Mouse (Mus musculus): ENCODE results near the gene Aqp3. TPM values are rescaled to one million over a fixed set of nuclear protein-coding genes. Genes with fewer than 3 reads are reported as not detected.
"Not testable (repeated sequence)": the region's sequence is repeated elsewhere in the genome, so short reads cannot be mapped to it uniquely, and the experiment has no call there.

Gene Aqp3
- polyA plus RNA-seq, 1 experiment: 0.31 TPM

DNA sequence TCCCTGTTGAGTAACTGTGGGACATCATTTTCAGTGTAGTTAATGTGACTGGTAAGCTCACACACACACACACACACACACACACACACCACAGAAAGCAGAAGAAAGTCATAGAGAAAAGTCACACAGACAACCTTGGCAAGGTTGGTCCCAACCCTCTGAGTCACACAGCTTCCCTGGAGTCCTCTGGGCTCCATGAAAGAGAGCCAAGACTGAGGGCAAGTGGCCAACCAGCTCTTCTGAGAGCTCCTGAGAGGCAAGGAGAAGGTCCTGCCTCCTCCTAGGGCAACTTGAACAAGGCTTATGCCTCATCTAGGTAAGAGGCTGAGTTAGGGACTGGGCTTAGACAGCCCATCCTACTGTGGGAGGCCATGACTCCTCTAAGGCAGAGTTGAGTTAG is 4.9 kb upstream of the Aqp3 start:
- DNase-seq (ENCODE audit: low read depth): no peak

DNA sequence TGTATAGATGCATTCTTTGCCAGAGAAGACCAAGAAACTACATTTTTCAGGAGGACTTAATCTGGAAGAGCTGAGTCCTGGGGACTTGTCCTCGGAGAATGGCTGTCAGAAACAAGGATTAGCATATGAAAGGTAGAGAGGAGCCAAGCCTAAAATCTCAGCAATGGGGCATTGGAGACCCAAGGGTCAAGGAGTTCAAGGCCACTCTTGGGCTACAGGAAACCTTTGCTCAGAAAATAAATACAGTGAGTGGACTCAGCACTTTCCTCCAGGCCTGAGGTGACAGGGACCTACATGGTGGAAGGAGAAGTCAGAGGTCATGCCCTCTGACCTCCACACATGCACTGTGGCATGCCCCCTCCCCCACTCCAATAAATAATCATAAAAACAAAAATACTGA is 3.0 kb upstream of the Aqp3 start:
- no peak for DNase-seq (ENCODE audit: low read depth)

DNA sequence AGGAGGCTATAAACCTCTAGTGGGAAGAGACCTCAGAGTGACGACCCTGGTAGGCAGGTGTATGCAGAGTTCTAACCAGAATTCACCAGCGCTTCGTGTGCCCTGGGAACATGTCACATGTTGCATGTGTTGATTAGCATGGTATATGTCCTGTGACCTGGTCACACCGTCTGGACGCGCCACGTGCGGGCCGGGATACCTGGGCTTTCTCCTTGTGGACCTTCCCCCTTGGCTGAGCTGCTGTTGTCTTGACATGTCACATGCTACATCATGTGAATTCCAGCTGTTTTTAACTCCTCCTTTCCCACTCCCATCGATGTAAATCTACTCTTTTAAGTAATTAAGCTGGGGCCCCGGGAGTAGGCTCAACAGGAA is 581 bp upstream of the Aqp3 start:
- no peak for DNase-seq (ENCODE audit: low read depth)

GRCm38 (mm10) chr4:41097381-41097780 is 602 bp downstream of the Aqp3 start:
- DNase-seq (ENCODE audit: low read depth): no peak

- DNase-seq (ENCODE audit: low read depth): no peak
Measured at GRCm38 (mm10) chr4:41096794-41097193, 1.2 kb downstream of the Aqp3 start.

DNA sequence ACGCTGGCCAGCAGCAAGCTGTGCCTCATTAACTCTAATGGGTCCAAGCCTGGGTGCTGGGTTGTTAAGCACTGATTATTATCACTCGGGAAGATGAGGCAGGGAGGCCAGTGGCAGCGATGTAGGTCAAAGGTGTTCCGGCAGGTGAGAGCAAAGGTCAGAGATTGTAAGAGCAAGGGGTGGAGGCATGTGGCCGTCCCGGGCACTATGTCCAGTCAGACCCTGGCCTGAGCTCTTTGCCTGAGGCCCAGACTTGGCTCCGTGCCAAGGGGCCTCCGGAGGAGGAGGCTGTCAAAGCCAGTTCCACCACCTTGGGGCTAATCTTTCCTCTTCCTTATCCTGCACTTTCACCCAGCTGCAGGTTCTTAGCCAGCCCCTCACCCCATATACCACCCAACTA is 1.8 kb downstream of the Aqp3 start:
- DNase-seq (ENCODE audit: low read depth): no peak

GRCm38 (mm10) chr4:41094361-41094760 is 3.6 kb downstream of the Aqp3 start:
- no peak for DNase-seq (ENCODE audit: low read depth)

DNA sequence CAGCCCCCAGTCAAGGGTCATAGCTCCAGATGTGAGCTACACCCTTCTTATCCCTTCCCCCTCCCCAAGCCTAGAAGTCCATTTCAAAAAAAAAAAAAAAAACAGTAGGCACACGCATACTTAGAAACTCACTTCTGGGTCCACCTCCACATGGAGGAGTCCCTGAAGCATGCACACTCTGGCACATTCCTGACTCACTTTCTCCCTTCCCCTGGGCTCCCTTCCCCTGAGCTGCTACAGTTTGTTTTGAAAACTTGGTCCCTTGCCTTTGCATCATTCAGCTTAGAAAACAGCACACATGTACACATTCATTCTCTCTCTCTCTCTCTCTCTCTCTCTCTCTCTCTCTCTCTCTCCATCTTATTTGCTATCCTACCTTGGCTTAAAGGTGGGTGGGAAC is 5.0 kb downstream of the Aqp3 start:
- no peak for DNase-seq (ENCODE audit: low read depth)

DNA sequence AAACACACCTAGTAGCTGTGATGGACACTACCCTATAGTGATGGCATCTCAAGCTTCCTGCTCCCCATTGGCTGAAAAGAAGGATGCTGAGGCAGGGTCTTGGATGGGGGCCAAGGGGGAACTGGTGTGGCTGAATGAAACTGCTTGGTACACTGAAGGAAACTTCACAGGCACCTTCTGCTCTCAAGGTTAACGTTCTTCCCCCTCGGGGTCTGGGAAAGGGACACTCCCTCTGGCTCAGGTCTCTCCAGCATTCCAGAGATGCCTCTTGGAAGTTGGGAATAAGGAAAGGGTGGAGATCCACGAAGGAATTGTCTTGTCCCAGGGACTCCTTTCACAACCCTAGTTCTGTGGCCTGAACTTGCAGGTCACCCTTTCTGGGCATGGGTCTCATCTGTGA is 6.6 kb downstream of the Aqp3 start:
- no peak for DNase-seq (ENCODE audit: low read depth)

DNA sequence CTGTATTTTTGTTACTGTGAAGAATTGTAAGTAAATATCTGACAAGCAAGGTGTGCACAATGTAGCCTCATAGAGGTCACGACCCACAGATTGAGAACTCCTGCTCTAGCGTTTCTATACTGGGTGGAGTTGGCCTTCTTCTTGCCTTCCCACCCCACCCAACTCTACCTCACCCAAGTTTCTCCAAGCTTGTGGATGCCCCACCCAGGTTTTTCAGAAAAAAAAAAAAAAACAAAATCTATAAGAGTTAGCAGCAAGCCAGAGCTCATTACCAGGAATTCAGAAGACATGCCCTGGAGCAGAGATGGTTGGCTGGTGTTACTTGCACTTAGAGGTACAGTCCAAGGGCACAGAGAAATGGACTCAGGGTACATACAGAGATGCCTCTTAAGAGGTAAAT is 8.3 kb downstream of the Aqp3 start:
- no peak for DNase-seq (ENCODE audit: low read depth)

DNA sequence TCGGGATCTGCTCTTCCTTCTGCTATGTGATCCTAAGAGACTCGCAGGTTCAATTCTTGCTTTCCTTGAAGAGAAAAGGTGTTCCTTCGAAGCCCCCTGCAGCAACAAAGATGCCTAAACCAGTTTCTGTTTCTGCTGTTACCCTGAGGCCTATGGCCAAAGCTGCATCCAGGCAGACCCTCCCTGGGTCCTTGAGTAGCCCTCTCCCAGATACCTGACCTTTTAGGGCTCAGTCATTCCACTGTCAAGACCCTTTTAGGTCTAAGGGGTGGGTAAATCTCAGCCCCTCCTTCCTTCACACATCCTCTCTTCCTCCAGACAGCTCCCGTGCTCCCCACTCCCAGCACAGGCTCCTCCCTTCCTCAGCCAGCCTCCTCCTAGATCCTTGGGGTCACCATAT is 8.8 kb downstream of the Aqp3 start:
- no peak for DNase-seq (ENCODE audit: low read depth)

GRCm38 (mm10) chr4:41087459-41088298 is 10.3 kb downstream of the Aqp3 start:
- no peak for DNase-seq (ENCODE audit: low read depth)

GRCm38 (mm10) chr4:41086947-41087346 is 11.0 kb downstream of the Aqp3 start:
- DNase-seq (ENCODE audit: low read depth): no peak

GRCm38 (mm10) chr4:41084819-41085218 is 13.2 kb downstream of the Aqp3 start:
- DNase-seq (ENCODE audit: low read depth): no peak

GRCm38 (mm10) chr4:41082803-41083202 is 15.2 kb downstream of the Aqp3 start:
- not testable (repeated sequence) for DNase-seq (ENCODE audit: low read depth)

DNA sequence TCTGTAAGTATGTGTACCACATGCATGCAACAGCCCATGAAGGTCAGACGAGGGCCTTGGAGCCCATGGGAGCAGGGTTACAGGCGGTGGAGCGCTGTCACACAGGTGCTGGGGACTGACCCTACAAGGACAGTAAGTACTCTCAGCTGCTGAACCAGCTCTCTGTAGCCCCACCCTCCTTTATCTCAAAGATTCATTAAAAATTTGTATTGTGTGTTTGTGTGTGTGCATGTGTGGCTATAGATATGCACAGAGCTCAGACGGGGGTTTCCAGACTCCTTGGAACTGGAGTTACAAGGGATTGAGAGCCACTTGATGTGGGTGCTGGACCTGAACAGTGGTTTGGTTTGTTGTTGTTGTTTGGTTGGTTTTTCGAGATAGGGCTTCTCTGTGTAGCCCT is 16.2 kb downstream of the Aqp3 start:
- no peak for DNase-seq (ENCODE audit: low read depth)

- DNase-seq (ENCODE audit: low read depth): no peak
Measured at GRCm38 (mm10) chr4:41078726-41079125, 19.3 kb downstream of the Aqp3 start.

GRCm38 (mm10) chr4:41074461-41074860 is 23.5 kb downstream of the Aqp3 start:
- DNase-seq (ENCODE audit: low read depth): no peak

DNA sequence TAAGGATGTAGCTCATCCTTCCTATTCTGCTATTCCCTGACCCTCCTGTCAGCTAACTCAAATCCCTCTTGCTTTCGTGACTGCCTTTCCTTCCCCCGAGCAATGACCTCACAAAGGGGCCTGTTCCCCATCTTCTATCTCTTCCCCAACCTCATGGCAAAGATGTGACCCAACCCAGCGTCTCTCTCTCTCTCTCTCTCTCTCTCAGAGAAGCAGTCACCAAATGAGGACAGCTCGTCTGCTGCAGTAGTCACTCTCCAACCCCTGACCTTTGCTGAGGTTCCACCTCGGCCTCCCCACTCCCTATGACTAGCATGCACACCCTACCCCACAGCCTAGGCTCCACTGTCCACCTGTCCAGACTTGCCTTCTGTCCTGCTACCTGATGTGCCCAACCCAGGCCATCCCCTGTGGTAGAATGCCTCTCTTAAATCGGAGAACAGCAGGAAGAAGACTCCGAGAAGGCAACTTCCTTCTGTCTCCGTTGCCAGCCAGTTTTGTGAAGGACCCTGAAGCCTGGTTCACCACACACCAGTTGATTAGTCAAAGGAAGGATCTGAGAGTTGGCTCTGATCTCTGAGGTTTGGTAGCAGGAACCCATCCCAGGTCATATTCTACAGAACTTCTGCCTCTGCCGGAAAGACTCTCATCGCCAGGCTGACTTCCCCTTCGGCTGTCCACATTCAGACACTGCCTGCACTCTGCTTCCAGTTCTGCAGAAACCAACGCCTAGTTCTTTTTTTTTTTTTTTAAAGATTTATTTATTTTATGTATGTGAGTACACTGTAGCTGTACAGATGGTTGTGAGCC is 24.8 kb downstream of the Aqp3 start:
- DNase-seq (ENCODE audit: low read depth): no peak

DNA sequence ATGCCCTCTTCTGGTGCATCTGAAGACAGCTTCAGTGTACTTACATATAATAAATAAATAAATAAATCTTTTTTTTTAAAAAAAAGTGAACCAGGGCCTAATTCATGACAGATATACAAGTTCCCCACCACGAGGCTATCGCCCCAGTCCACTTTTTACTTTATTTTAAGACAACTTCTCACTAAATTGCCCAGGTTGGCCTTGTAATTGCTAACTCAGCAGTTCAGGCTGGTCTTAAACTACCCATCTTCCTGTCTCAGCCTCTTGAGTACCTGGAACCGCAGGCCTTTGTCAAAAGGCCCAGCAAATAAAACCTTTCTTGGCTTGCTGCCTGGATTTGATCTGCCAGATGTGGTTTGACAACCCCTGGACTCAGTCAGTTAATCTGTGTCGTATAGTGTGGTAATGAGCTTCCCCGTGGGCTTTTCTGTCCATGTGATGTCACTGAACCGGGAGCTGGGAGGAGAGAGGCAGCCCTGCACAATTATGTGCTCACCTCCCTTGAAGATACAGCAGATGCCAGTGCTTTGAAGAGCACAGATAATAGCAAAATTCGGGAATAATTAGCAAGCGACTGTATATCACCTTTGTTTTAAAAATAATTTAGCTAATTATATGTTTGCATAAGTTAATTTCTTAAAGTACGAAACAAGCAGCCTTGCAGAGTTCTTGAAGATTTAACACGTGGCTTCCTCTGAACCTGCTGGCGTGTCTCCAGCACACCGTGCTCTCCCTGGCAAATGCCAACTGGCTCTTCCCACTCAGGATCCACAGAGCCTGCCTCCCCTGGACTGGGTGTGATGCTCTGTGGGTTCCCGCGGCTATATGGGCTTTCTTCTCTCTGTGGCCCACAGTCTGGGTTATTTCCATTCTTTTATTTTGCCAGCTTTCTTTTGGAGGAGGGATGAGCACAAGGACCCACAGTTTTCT is 26.2 kb downstream of the Aqp3 start:
- DNase-seq (ENCODE audit: low read depth): no peak

DNA sequence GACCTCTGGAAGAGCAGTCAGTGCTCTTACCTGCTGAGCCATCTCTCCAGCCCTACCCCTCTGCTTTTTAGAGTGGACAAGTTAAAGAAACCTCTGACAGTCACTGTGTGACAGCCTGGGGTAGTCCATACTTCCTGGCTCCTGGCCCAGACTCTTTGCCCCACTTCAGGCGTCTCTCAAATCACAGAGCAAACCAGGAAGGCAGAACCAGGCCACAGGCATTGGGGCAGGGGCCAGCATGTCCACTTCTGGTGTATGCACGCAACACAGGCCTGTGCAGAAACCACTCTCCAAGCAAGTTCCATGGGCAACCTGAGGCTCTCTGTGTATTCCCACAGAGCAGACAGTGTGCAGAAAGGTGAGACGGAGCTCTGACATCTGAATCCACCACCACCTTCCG is 32.8 kb downstream of the Aqp3 start:
- no peak for DNase-seq (ENCODE audit: low read depth)

Data from gonadal fat pad, adult 2 months (tissue).